Mouse (Mus musculus): ENCODE measurements around the gene Il23a. TPM values are rescaled to one million over a fixed set of nuclear protein-coding genes. Genes with fewer than 3 reads are reported as not detected.
"Not testable (repeated sequence)": the region's sequence is repeated elsewhere in the genome, so short reads cannot be mapped to it uniquely, and the experiment has no call there.

The Il23a gene
- total RNA-seq, 1 experiment: 4.1 TPM

GRCm38 (mm10) chr10:128297622-128298021 is 930 bp downstream of the Il23a start:
- Histone ChIP-seq H3K9ac (ENCODE audit: insufficient read depth, low read depth, low read length, poor library complexity, severe bottlenecking) (peak overlapping the region; percentile 27), H3K36me3 (ENCODE audit: control insufficient read depth, insufficient read depth, low read length, poor library complexity, severe bottlenecking) (no peaks in the 10 kb centered on the region), H3K27ac (ENCODE audit: insufficient read depth, low read depth, low read length, poor library complexity, severe bottlenecking) (no peak overlapping the region), H3K4me3 (ENCODE audit: insufficient read depth in 1 of 2, low read depth in 1 of 2, low read length in 2 of 2, poor library complexity in 1 of 2, severe bottlenecking in 1 of 2) (peak overlapping the region; percentile 23 to 30; a peak in 2 of 4 replicates), H3K9me3 (ENCODE audit: control insufficient read depth, insufficient read depth, low read depth, low read length) (no peaks in the 10 kb centered on the region), H3K4me1 (ENCODE audit: control insufficient read depth in 2 of 2, insufficient read depth in 2 of 2, low read length in 2 of 2, poor library complexity in 1 of 2) (peaks cover 0 to 5% of the 10 kb centered on the region in 2 experiments; a peak in 1 of 4 replicates)
- no peak for DNase-seq (ENCODE audit: low read depth, low spot score)
- in situ Hi-C loops (cut with MboI; ENCODE audit: low sequenced_read_pairs in 2 of 2, unreplicated experiment in 2 of 2): no loop called here
- TF ChIP-seq ZNF384 (IDR thresholded peaks at IDR 0.05; ENCODE audit: low read depth, low read length) (no peak), MAFK (IDR thresholded peaks at IDR 0.05; ENCODE audit: insufficient read depth, low read depth, low read length) (no peak), CHD2 (IDR thresholded peaks at IDR 0.05; ENCODE audit: low read depth, low read length) (no peak), HCFC1 (IDR thresholded peaks at IDR 0.05; ENCODE audit: borderline replicate concordance, insufficient read depth, low read length) (no peak), ZC3H11A (IDR thresholded peaks at IDR 0.05; ENCODE audit: borderline replicate concordance, low read depth, low read length) (no peak)

GRCm38 (mm10) chr10:128297221-128297620 is 1.3 kb downstream of the Il23a start:
- no peaks in the 10 kb centered on the region for H3K9me3 ChIP-seq (ENCODE audit: control insufficient read depth, insufficient read depth, low read depth, low read length)
- in situ Hi-C loops (cut with MboI; ENCODE audit: low sequenced_read_pairs in 2 of 2, unreplicated experiment in 2 of 2): no loop called here
- no peak for TF ChIP-seq ZC3H11A (IDR thresholded peaks at IDR 0.05; ENCODE audit: borderline replicate concordance, low read depth, low read length)
- no peak overlapping the region for H3K27ac ChIP-seq (ENCODE audit: insufficient read depth, low read depth, low read length, poor library complexity, severe bottlenecking)
- H3K4me3 ChIP-seq (ENCODE audit: insufficient read depth in 1 of 2, low read depth in 1 of 2, low read length in 2 of 2, poor library complexity in 1 of 2, severe bottlenecking in 1 of 2): peak overlapping the region; percentile 23 to 30; a peak in 2 of 4 replicates
- H3K9ac ChIP-seq (ENCODE audit: insufficient read depth, low read depth, low read length, poor library complexity, severe bottlenecking): peak overlapping the region; percentile 27; the same call in 1 of the 2 replicates
- no peak for DNase-seq (ENCODE audit: low read depth, low spot score)
- no peaks in the 10 kb centered on the region; the same call in 1 of the 2 replicates for H3K36me3 ChIP-seq (ENCODE audit: control insufficient read depth, insufficient read depth, low read length, poor library complexity, severe bottlenecking)
- H3K4me1 ChIP-seq (ENCODE audit: control insufficient read depth in 2 of 2, insufficient read depth in 2 of 2, low read length in 2 of 2, poor library complexity in 1 of 2): peaks cover 0 to 5% of the 10 kb centered on the region in 2 experiments; a peak in 1 of 4 replicates

GRCm38 (mm10) chr10:128296370-128297090 is 2.0 kb downstream of the Il23a start:
- Histone ChIP-seq H3K9ac (ENCODE audit: insufficient read depth, low read depth, low read length, poor library complexity, severe bottlenecking) (no peak overlapping the region), H3K36me3 (ENCODE audit: control insufficient read depth, insufficient read depth, low read length, poor library complexity, severe bottlenecking) (peaks cover 3% of the 10 kb centered on the region; the same call in 1 of the 2 replicates), H3K27ac (ENCODE audit: insufficient read depth, low read depth, low read length, poor library complexity, severe bottlenecking) (no peak overlapping the region), H3K4me3 (ENCODE audit: insufficient read depth in 1 of 2, low read depth in 1 of 2, low read length in 2 of 2, poor library complexity in 1 of 2, severe bottlenecking in 1 of 2) (no peak overlapping the region), H3K4me1 (ENCODE audit: control insufficient read depth in 2 of 2, insufficient read depth in 2 of 2, low read length in 2 of 2, poor library complexity in 1 of 2) (peaks cover 0 to 5% of the 10 kb centered on the region in 2 experiments; a peak in 1 of 4 replicates), H3K9me3 (ENCODE audit: control insufficient read depth, insufficient read depth, low read depth, low read length) (no peaks in the 10 kb centered on the region)
- in situ Hi-C loops (cut with MboI; ENCODE audit: low sequenced_read_pairs in 2 of 2, unreplicated experiment in 2 of 2): no loop called here
- no peak for DNase-seq (ENCODE audit: low read depth, low spot score)
- TF ChIP-seq CHD2 (IDR thresholded peaks at IDR 0.05; ENCODE audit: low read depth, low read length) (no peak), ZNF384 (IDR thresholded peaks at IDR 0.05; ENCODE audit: low read depth, low read length) (no peak), MAFK (IDR thresholded peaks at IDR 0.05; ENCODE audit: insufficient read depth, low read depth, low read length) (no peak), ZC3H11A (IDR thresholded peaks at IDR 0.05; ENCODE audit: borderline replicate concordance, low read depth, low read length) (no peak), HCFC1 (IDR thresholded peaks at IDR 0.05; ENCODE audit: borderline replicate concordance, insufficient read depth, low read length) (no peak)

DNA sequence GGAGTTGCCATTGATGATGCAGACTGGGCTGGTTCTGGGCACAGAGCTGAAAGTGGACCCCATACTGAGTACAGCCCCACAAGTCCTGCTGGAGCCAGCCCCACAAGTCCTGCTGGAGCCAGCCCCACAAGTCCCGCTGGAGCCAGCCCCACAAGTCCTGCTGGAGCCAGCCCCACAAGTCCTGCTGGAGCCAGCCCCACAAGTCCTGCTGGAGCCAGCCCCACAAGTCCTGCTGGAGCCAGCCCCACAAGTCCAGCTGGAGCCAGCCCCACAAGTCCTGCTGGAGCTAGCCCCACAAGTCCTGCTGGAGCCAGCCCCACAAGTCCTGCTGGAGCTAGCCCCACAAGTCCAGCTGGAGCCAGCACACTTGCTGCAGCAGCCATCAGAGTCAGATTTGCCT is 8.0 kb downstream of the Il23a start:
- H3K9ac ChIP-seq (ENCODE audit: insufficient read depth, low read depth, low read length, poor library complexity, severe bottlenecking); H3K36me3 ChIP-seq (ENCODE audit: control insufficient read depth, insufficient read depth, low read length, poor library complexity, severe bottlenecking); in situ Hi-C loops (cut with MboI; ENCODE audit: low sequenced_read_pairs in 2 of 2, unreplicated experiment in 2 of 2); DNase-seq (ENCODE audit: low read depth, low spot score); H3K9me3 ChIP-seq (ENCODE audit: control insufficient read depth, insufficient read depth, low read depth, low read length); H3K4me3 ChIP-seq (ENCODE audit: insufficient read depth in 1 of 2, low read depth in 1 of 2, low read length in 2 of 2, poor library complexity in 1 of 2, severe bottlenecking in 1 of 2); H3K4me1 ChIP-seq (ENCODE audit: control insufficient read depth in 2 of 2, insufficient read depth in 2 of 2, low read length in 2 of 2, poor library complexity in 1 of 2): not testable (repeated sequence)
- 0 out of 2 replicates have a peak overlapping the region, but pooled peaks have one; percentile 26 for H3K27ac ChIP-seq (ENCODE audit: insufficient read depth, low read depth, low read length, poor library complexity, severe bottlenecking)
